Mouse (Mus musculus): ENCODE measurements around the gene Ulk1. TPM values are rescaled to one million over a fixed set of nuclear protein-coding genes. Genes with fewer than 3 reads are reported as not detected.

Ulk1 gene
- total and polyA plus RNA-seq, 3 experiments: 4.9 to 23.0 TPM; not detected in 1

- TF ChIP-seq MXI1 (IDR thresholded peaks at IDR 0.05; ENCODE audit: low read depth, low read length) (peak; percentile 78), TCF12 (IDR thresholded peaks at IDR 0.05; ENCODE audit: low read depth, low read length) (peak; percentile 70), MAFK (IDR thresholded peaks at IDR 0.05; ENCODE audit: borderline replicate concordance, low read depth, low read length) (no peak), POLR2AphosphoS5 (IDR thresholded peaks at IDR 0.05; ENCODE audit: borderline replicate concordance, low read depth, low read length) (no peak), USF2 (IDR thresholded peaks at IDR 0.05; ENCODE audit: borderline replicate concordance in 1 of 2, insufficient read depth in 1 of 2, low read depth in 1 of 2, low read length in 2 of 2) (no peak), MYC (IDR thresholded peaks at IDR 0.05; ENCODE audit: low read depth, low read length) (peak; percentile 49; the same call in 1 of the 2 replicates), ZC3H11A (IDR thresholded peaks at IDR 0.05; ENCODE audit: low read depth, low read length) (peak; percentile 20; the same call in 1 of the 2 replicates), GABPA (IDR thresholded peaks at IDR 0.05; ENCODE audit: low read depth, low read length) (no peak)
Measured at GRCm38 (mm10) chr5:110770448-110771158, 39.3 kb downstream of the Ulk1 start, which contains the start of gene Ep400 (continued).

- peaks cover 7 to 37% of the 10 kb centered on the region in 2 experiments for H3K36me3 ChIP-seq (ENCODE audit: control insufficient read depth in 1 of 2, insufficient read depth in 2 of 2, low read length in 2 of 2)
- peak; percentile 75 for DNase-seq (ENCODE audit: low read depth, low spot score)
- no peaks in the 10 kb centered on the region for H3K9me3 ChIP-seq (replicated peaks; ENCODE audit: insufficient read depth, low read length)
- peak overlapping the region; percentile 96 for H3K9ac ChIP-seq (ENCODE audit: control insufficient read depth, low read depth, low read length, poor library complexity, severe bottlenecking)
- peaks cover 61% of the 10 kb centered on the region for H3K79me2 ChIP-seq (ENCODE audit: control insufficient read depth, insufficient read depth, low read length, poor library complexity)
- no peaks in the 10 kb centered on the region for H3K27me3 ChIP-seq (ENCODE audit: control insufficient read depth in 1 of 2, insufficient read depth in 2 of 2, low read length in 2 of 2)
- TF ChIP-seq MAX (IDR thresholded peaks at IDR 0.05; ENCODE audit: low read length) (no peak), ZMIZ1 (IDR thresholded peaks at IDR 0.05; ENCODE audit: low read depth, low read length) (no peak), CHD1 (IDR thresholded peaks at IDR 0.05; ENCODE audit: low read depth, low read length) (0 out of 2 replicates have a peak, but pooled peaks have one; percentile 29)
- H3K4me3 ChIP-seq (ENCODE audit: control insufficient read depth in 1 of 2, insufficient read depth in 1 of 2, low read depth in 2 of 2, low read length in 2 of 2): peak overlapping the region; percentile 94 to 99
- H3K4me1 ChIP-seq (ENCODE audit: control insufficient read depth in 1 of 2, insufficient read depth in 2 of 2, low read length in 2 of 2): peaks cover 7 to 16% of the 10 kb centered on the region in 2 experiments
- H3K27ac ChIP-seq (ENCODE audit: control insufficient read depth, low read depth, low read length): peak overlapping the region; percentile 94
Measured at GRCm38 (mm10) chr5:110770031-110770445, 39.9 kb downstream of the Ulk1 start.

GRCm38 (mm10) chr5:110769272-110769671 is 40.6 kb downstream of the Ulk1 start:
- peak overlapping the region; percentile 94 to 99 for H3K4me3 ChIP-seq (ENCODE audit: control insufficient read depth in 1 of 2, insufficient read depth in 1 of 2, low read depth in 2 of 2, low read length in 2 of 2)
- H3K79me2 ChIP-seq (ENCODE audit: control insufficient read depth, insufficient read depth, low read length, poor library complexity): peaks cover 59% of the 10 kb centered on the region
- peaks cover 7 to 16% of the 10 kb centered on the region in 2 experiments for H3K4me1 ChIP-seq (ENCODE audit: control insufficient read depth in 1 of 2, insufficient read depth in 2 of 2, low read length in 2 of 2)
- peak; percentile 48 for DNase-seq (ENCODE audit: low read depth, low spot score)
- peaks cover 9 to 37% of the 10 kb centered on the region in 2 experiments for H3K36me3 ChIP-seq (ENCODE audit: control insufficient read depth in 1 of 2, insufficient read depth in 2 of 2, low read length in 2 of 2)
- peak overlapping the region; percentile 96 for H3K9ac ChIP-seq (ENCODE audit: control insufficient read depth, low read depth, low read length, poor library complexity, severe bottlenecking)
- H3K9me3 ChIP-seq (replicated peaks; ENCODE audit: insufficient read depth, low read length): no peaks in the 10 kb centered on the region
- TF ChIP-seq TCF12 (IDR thresholded peaks at IDR 0.05; ENCODE audit: low read depth, low read length) (peak; percentile 41; the same call in 1 of the 2 replicates), EP300 (IDR thresholded peaks at IDR 0.05; ENCODE audit: low read depth in 1 of 2, low read length in 2 of 2) (peak in 1 of 2 experiments; percentile 45; a peak in 2 of 4 replicates), HCFC1 (IDR thresholded peaks at IDR 0.05; ENCODE audit: low read depth, low read length) (no peak), MXI1 (IDR thresholded peaks at IDR 0.05; ENCODE audit: low read depth, low read length) (peak; percentile 16), MEF2A (IDR thresholded peaks at IDR 0.05; ENCODE audit: extremely low read depth, insufficient replicate concordance, low read depth, low read length, poor library complexity, severe bottlenecking) (no peak), TAL1 (IDR thresholded peaks at IDR 0.05; ENCODE audit: low read length) (peak; percentile 54), CHD1 (IDR thresholded peaks at IDR 0.05; ENCODE audit: low read depth, low read length) (peak; percentile 29; the same call in 1 of the 2 replicates)
- H3K27me3 ChIP-seq (ENCODE audit: control insufficient read depth in 1 of 2, insufficient read depth in 2 of 2, low read length in 2 of 2): no peaks in the 10 kb centered on the region
- H3K27ac ChIP-seq (ENCODE audit: control insufficient read depth, low read depth, low read length): 0 out of 2 replicates have a peak overlapping the region, but pooled peaks have one; percentile 16
